Mouse (Mus musculus): ENCODE measurements around the gene Pkdcc. TPM values are rescaled to one million over a fixed set of nuclear protein-coding genes. Genes with fewer than 3 reads are reported as not detected.

The Pkdcc gene
- polyA plus RNA-seq (2016; fragmentation: Nextera tagmentation; extraction: Ambion mirVana) = 9.1 and 11.4 TPM in 2 replicates

GRCm38 (mm10) chr17:83214674-83215528 is at the start of gene Pkdcc:
TSS of gene Pkdcc (plus strand) at chr17:83215292.
- Histone ChIP-seq H3K36me3 (no peaks in the 10 kb centered on the region), H3K27ac (peak within 1 kb of the TSS; percentile 97), H3K4me3 (peak within 1 kb of the TSS; percentile 80), H3K27me3 (ENCODE audit: insufficient read depth, poor library complexity, severe bottlenecking) (peaks cover 64% of the 10 kb centered on the region), H3K9me3 (no peaks in the 10 kb centered on the region), H3K4me1 (replicated peaks) (peaks cover 79% of the 10 kb centered on the region)
- DNase-seq (ENCODE audit: low spot score) = peak; percentile 83
- WGBS = under 1% methylated on average over 104 of the region's 105 CpGs

GRCm38 (mm10) chr17:83166195-83166594 is 48.9 kb upstream of the Pkdcc start:
- Histone ChIP-seq H3K9me3 (peaks cover 4% of the 10 kb centered on the region), H3K36me3 (no peaks in the 10 kb centered on the region), H3K4me3 (no peak overlapping the region), H3K4me1 (replicated peaks) (peaks cover 46% of the 10 kb centered on the region), H3K27me3 (ENCODE audit: insufficient read depth, poor library complexity, severe bottlenecking) (0 out of 2 replicates have a peak, but pooled peaks cover 16% of the 10 kb centered on the region), H3K27ac (peak overlapping the region; percentile 59)
- DNase-seq (ENCODE audit: low spot score) = no peak
- WGBS = 76% methylated on average over 5 of the region's 5 CpGs

GRCm38 (mm10) chr17:83176146-83176545 is 38.9 kb upstream of the Pkdcc start:
- WGBS = 86% methylated on average over 4 of the region's 4 CpGs
- H3K4me1 ChIP-seq (replicated peaks) = peaks cover 47% of the 10 kb centered on the region
- no peak for DNase-seq (ENCODE audit: low spot score)
- H3K9me3 ChIP-seq = peaks cover 6% of the 10 kb centered on the region
- H3K27ac ChIP-seq = no peak overlapping the region
- no peaks in the 10 kb centered on the region for H3K36me3 ChIP-seq
- H3K4me3 ChIP-seq = no peak overlapping the region
- peaks cover 13% of the 10 kb centered on the region; the same call in 1 of the 2 replicates for H3K27me3 ChIP-seq (ENCODE audit: insufficient read depth, poor library complexity, severe bottlenecking)

- H3K4me1 ChIP-seq (replicated peaks) = peaks cover 56% of the 10 kb centered on the region
- H3K9me3 ChIP-seq = no peaks in the 10 kb centered on the region
- H3K4me3 ChIP-seq = no peak overlapping the region
- no peak for DNase-seq (ENCODE audit: low spot score)
- no peaks in the 10 kb centered on the region for H3K36me3 ChIP-seq
- H3K27ac ChIP-seq = peak overlapping the region; percentile 56; the same call in 1 of the 2 replicates
- 49% methylated on average over 9 of the region's 9 CpGs for WGBS
- peaks cover 22% of the 10 kb centered on the region for H3K27me3 ChIP-seq (ENCODE audit: insufficient read depth, poor library complexity, severe bottlenecking)
Measured at GRCm38 (mm10) chr17:83178483-83179150, 36.5 kb upstream of the Pkdcc start.

- WGBS = 36% methylated on average over 6 of the region's 6 CpGs
- peaks cover 56% of the 10 kb centered on the region for H3K4me1 ChIP-seq (replicated peaks)
- H3K36me3 ChIP-seq = no peaks in the 10 kb centered on the region
- peak; percentile 51 for DNase-seq (ENCODE audit: low spot score)
- no peak overlapping the region for H3K4me3 ChIP-seq
- H3K27ac ChIP-seq = peak overlapping the region; percentile 56
- no peaks in the 10 kb centered on the region for H3K9me3 ChIP-seq
- H3K27me3 ChIP-seq (ENCODE audit: insufficient read depth, poor library complexity, severe bottlenecking) = peaks cover 22% of the 10 kb centered on the region
Measured at GRCm38 (mm10) chr17:83179151-83179531, 36.0 kb upstream of the Pkdcc start.

GRCm38 (mm10) chr17:83179569-83179968 is 35.5 kb upstream of the Pkdcc start:
- Histone ChIP-seq H3K9me3 (no peaks in the 10 kb centered on the region), H3K27me3 (ENCODE audit: insufficient read depth, poor library complexity, severe bottlenecking) (peaks cover 22% of the 10 kb centered on the region), H3K27ac (peak overlapping the region; percentile 56; the same call in 1 of the 2 replicates), H3K36me3 (no peaks in the 10 kb centered on the region), H3K4me1 (replicated peaks) (peaks cover 56% of the 10 kb centered on the region), H3K4me3 (no peak overlapping the region)
- WGBS = 77% methylated on average over 4 of the region's 4 CpGs
- DNase-seq (ENCODE audit: low spot score) = no peak

GRCm38 (mm10) chr17:83181086-83181485 is 34.0 kb upstream of the Pkdcc start:
- H3K27ac ChIP-seq = no peak overlapping the region
- 74% methylated on average over 7 of the region's 7 CpGs for WGBS

GRCm38 (mm10) chr17:83181592-83181991 is 33.5 kb upstream of the Pkdcc start:
- H3K4me3 ChIP-seq = no peak overlapping the region
- 74% methylated on average over 7 of the region's 7 CpGs for WGBS
- H3K36me3 ChIP-seq = no peaks in the 10 kb centered on the region
- no peak for DNase-seq (ENCODE audit: low spot score)
- H3K9me3 ChIP-seq = peaks cover 6% of the 10 kb centered on the region; the same call in 1 of the 2 replicates
- H3K27me3 ChIP-seq (ENCODE audit: insufficient read depth, poor library complexity, severe bottlenecking) = peaks cover 22% of the 10 kb centered on the region
- no peak overlapping the region for H3K27ac ChIP-seq
- peaks cover 53% of the 10 kb centered on the region for H3K4me1 ChIP-seq (replicated peaks)

More at GRCm38 (mm10) chr17:83181086-83181485, 34.0 kb upstream of the Pkdcc start:
- peaks cover 53% of the 10 kb centered on the region for H3K4me1 ChIP-seq (replicated peaks)
- no peak for DNase-seq (ENCODE audit: low spot score)
- H3K4me3 ChIP-seq = no peak overlapping the region
- H3K36me3 ChIP-seq = no peaks in the 10 kb centered on the region
- peaks cover 6% of the 10 kb centered on the region; the same call in 1 of the 2 replicates for H3K9me3 ChIP-seq
- H3K27me3 ChIP-seq (ENCODE audit: insufficient read depth, poor library complexity, severe bottlenecking) = peaks cover 22% of the 10 kb centered on the region

- no peak for DNase-seq (ENCODE audit: low spot score)
- no peaks in the 10 kb centered on the region for H3K36me3 ChIP-seq
- H3K4me1 ChIP-seq (replicated peaks) = peaks cover 49% of the 10 kb centered on the region
- 89% methylated on average over 8 of the region's 8 CpGs for WGBS
- H3K27me3 ChIP-seq (ENCODE audit: insufficient read depth, poor library complexity, severe bottlenecking) = peaks cover 20% of the 10 kb centered on the region
- H3K9me3 ChIP-seq = peaks cover 6% of the 10 kb centered on the region; the same call in 1 of the 2 replicates
- H3K27ac ChIP-seq = no peak overlapping the region; the same call in 1 of the 2 replicates
- H3K4me3 ChIP-seq = no peak overlapping the region
Measured at GRCm38 (mm10) chr17:83182061-83182664, 32.9 kb upstream of the Pkdcc start.

- H3K27me3 ChIP-seq (ENCODE audit: insufficient read depth, poor library complexity, severe bottlenecking) = peaks cover 16% of the 10 kb centered on the region
- no peak overlapping the region for H3K27ac ChIP-seq
- 76% methylated on average over 6 of the region's 6 CpGs for WGBS
- no peak for DNase-seq (ENCODE audit: low spot score)
- H3K36me3 ChIP-seq = no peaks in the 10 kb centered on the region
- no peak overlapping the region for H3K4me3 ChIP-seq
- H3K4me1 ChIP-seq (replicated peaks) = peaks cover 45% of the 10 kb centered on the region
- H3K9me3 ChIP-seq = peaks cover 6% of the 10 kb centered on the region; the same call in 1 of the 2 replicates
Measured at GRCm38 (mm10) chr17:83182780-83183179, 32.3 kb upstream of the Pkdcc start.

- Histone ChIP-seq H3K27me3 (ENCODE audit: insufficient read depth, poor library complexity, severe bottlenecking) (no peaks in the 10 kb centered on the region; the same call in 1 of the 2 replicates), H3K4me1 (replicated peaks) (peaks cover 24% of the 10 kb centered on the region), H3K4me3 (no peak overlapping the region), H3K9me3 (peaks cover 6% of the 10 kb centered on the region; the same call in 1 of the 2 replicates), H3K36me3 (no peaks in the 10 kb centered on the region), H3K27ac (no peak overlapping the region)
- 49% methylated on average over 11 of the region's 11 CpGs for WGBS
- no peak for DNase-seq (ENCODE audit: low spot score)
Measured at GRCm38 (mm10) chr17:83187751-83188565, 27.1 kb upstream of the Pkdcc start.

- Histone ChIP-seq H3K4me1 (replicated peaks) (peaks cover 30% of the 10 kb centered on the region), H3K4me3 (no peak overlapping the region), H3K27ac (no peak overlapping the region), H3K9me3 (no peaks in the 10 kb centered on the region), H3K27me3 (ENCODE audit: insufficient read depth, poor library complexity, severe bottlenecking) (no peaks in the 10 kb centered on the region; the same call in 1 of the 2 replicates), H3K36me3 (no peaks in the 10 kb centered on the region)
- no peak for DNase-seq (ENCODE audit: low spot score)
- 70% methylated on average over 9 of the region's 9 CpGs for WGBS
Measured at GRCm38 (mm10) chr17:83190810-83191209, 24.3 kb upstream of the Pkdcc start.

Measured in hindbrain, embryonic 10.5 days (tissue).